In genomic region chr13:94285281-94285871, GRCm38 (mm10) we compare ENCODE assay signal across 8 mouse cellular contexts. TPM values are rescaled to one million over a fixed set of nuclear protein-coding genes. Genes with fewer than 3 reads are reported as not detected.
A peak's percentile ranks its signal among the peaks of the same experiment; 100 is the strongest.
DNase-seq lines count a peak whose midpoint lies in the region; ATAC-seq lines count a peak whose summit lies in the region.

TSS of gene Scamp1 (minus strand) at chr13:94285857.

- H3K27ac ChIP-seq in embryonic facial prominence, embryonic 10.5 days (replicated peaks), result peak within 1 kb of the TSS; percentile 90
- peak within 1 kb of the TSS; percentile 65 for H3K27ac ChIP-seq in intestine, embryonic 16.5 days (ENCODE audit: low read length)

- no peaks in the 10 kb centered on the region for H3K9me3 ChIP-seq in embryonic facial prominence, embryonic 10.5 days
- no peaks in the 10 kb centered on the region for H3K9me3 ChIP-seq in intestine, embryonic 16.5 days (ENCODE audit: control insufficient read depth, low read length)

- H3K4me2 ChIP-seq in intestine, embryonic 16.5 days (ENCODE audit: low read depth, low read length), result peak within 1 kb of the TSS; percentile 82

- no peaks in the 10 kb centered on the region for H3K36me3 ChIP-seq in embryonic facial prominence, embryonic 10.5 days (replicated peaks)
- H3K36me3 ChIP-seq in intestine, embryonic 16.5 days (ENCODE audit: control insufficient read depth, insufficient read depth, low read length), result no peaks in the 10 kb centered on the region

- intact Hi-C loops in left cerebral cortex, postnatal 25 days (cut with DNase I), result loop anchor here (2.0 kb wide), 1 partner anchor 73 kb away; the partner anchor contains the start of gene Ap3b1

- H3K4me3 ChIP-seq in embryonic facial prominence, embryonic 10.5 days, result peak within 1 kb of the TSS; percentile 99
- H3K4me3 ChIP-seq in intestine, embryonic 16.5 days (ENCODE audit: low read length), result peak within 1 kb of the TSS; percentile 98

- WGBS in embryonic facial prominence, embryonic 10.5 days, result under 1% methylated on average over 62 of the region's 62 CpGs
- under 1% methylated on average over 56 of the region's 62 CpGs for WGBS in intestine, embryonic 16.5 days

- ATAC-seq in intestine, embryonic 16.5 days, result peak; percentile 97

- no peaks in the 10 kb centered on the region for H3K27me3 ChIP-seq in embryonic facial prominence, embryonic 10.5 days (replicated peaks; ENCODE audit: low read depth, poor library complexity, severe bottlenecking)
- H3K27me3 ChIP-seq in intestine, embryonic 16.5 days (replicated peaks; ENCODE audit: control insufficient read depth, insufficient read depth, low read length), result no peaks in the 10 kb centered on the region

- H3K4me1 ChIP-seq in embryonic facial prominence, embryonic 10.5 days, result peaks cover 16% of the 10 kb centered on the region
- peaks cover 9% of the 10 kb centered on the region; the same call in 1 of the 2 replicates for H3K4me1 ChIP-seq in intestine, embryonic 16.5 days (ENCODE audit: control insufficient read depth, insufficient read depth, low read length)

- DNase-seq in adrenal gland, postnatal 10 days, result peak; percentile 95
- peak; percentile 95 for DNase-seq in embryonic facial prominence, embryonic 10.5 days (ENCODE audit: low spot score)
- DNase-seq in gonadal fat pad, adult 2 months (ENCODE audit: low read depth), result no peak
- DNase-seq in left cerebral cortex, postnatal 25 days (ENCODE audit: low spot score in 2 of 2), result peak; percentile 93 to 94
- peak; percentile 90 for DNase-seq in mesoderm, embryonic 11.5 days (ENCODE audit: low read depth, low spot score)
- DNase-seq in right cerebral cortex, postnatal 36 days (ENCODE audit: low spot score in 2 of 2), result peak; percentile 88 to 89
- peak; percentile 86 to 88 for DNase-seq in urinary bladder, postnatal 4 days (ENCODE audit: low spot score in 2 of 2)

- H3K9ac ChIP-seq in intestine, embryonic 16.5 days (ENCODE audit: low read depth, low read length), result peak within 1 kb of the TSS; percentile 92

RNA-seq across cellular contexts. Expression of gene Scamp1, which starts in this region (rescaled TPM):
- total RNA-seq in adrenal gland, postnatal 10 days (2021), result 10 to 100 TPM; 39.2 to 45.3 TPM
- 24.6 and 27.6 TPM in 2 replicates for polyA plus RNA-seq in embryonic facial prominence, embryonic 10.5 days (2016; fragmentation: Nextera tagmentation; extraction: Ambion mirVana)
- 31.1 and 32.1 TPM in 2 replicates for polyA plus RNA-seq in gonadal fat pad, adult 2 months (2012; rRNA removed)
- polyA plus RNA-seq in intestine, embryonic 16.5 days (2015; fragmentation: Nextera tagmentation; extraction: Ambion mirVana), result 26.9 and 29.1 TPM in 2 replicates
- 100 to 1,000 TPM; 181 to 184 TPM for total RNA-seq in left cerebral cortex, postnatal 25 days (2021)
